Mouse (Mus musculus) stomach, postnatal 0 days (tissue): ENCODE results near the gene Vps53.

Experiments used
- CTCF ChIP-seq: IDR thresholded peaks from 2 replicates; pipeline ENCODE4 v1.5.1; 2016; ENCODE audit warnings: antibody characterized with exemption, low read depth, mild to moderate bottlenecking, moderate library complexity
- EP300 ChIP-seq: optimal IDR thresholded peaks from 2 replicates; pipeline ENCODE3; 2016; ENCODE audit warnings: antibody characterized with exemption

DNA sequence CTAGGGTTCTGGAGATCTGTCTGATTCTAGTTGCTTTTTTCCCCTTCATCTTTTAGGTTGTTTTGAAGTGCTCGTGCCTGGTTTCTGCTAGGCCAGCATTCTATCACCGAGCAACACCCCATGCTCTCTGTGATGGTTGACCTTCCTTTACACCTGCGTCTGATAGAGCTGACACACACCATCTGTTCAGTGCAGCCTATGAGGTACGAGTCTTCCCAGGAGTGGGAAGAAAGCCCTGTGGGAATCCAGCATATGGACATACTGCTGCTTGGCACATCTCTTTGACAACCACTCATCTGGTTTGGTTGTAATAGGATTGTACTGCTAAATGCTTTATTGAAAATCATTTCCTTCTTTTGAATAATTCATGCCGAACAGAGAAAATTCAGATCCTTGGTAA is 9.2 kb downstream of the Vps53 start:
- no peak for TF ChIP-seq CTCF
- TF ChIP-seq EP300, result no peak
